Mouse (Mus musculus): ENCODE data around the gene Fam178b.

Gene Fam178b

GRCm38 (mm10) chr1:36524058-36524457, 158.9 kb downstream of the Fam178b start:
- no peak for DNase-seq (ENCODE audit: low spot score in 2 of 2)

- no peak for DNase-seq (ENCODE audit: low spot score in 2 of 2)
Observed at GRCm38 (mm10) chr1:36523332-36524013, 159.5 kb downstream of the Fam178b start.

- DNase-seq (ENCODE audit: low spot score in 2 of 2), result no peak
Observed at GRCm38 (mm10) chr1:36522210-36522609, 160.8 kb downstream of the Fam178b start.

GRCm38 (mm10) chr1:36519626-36520025, 163.4 kb downstream of the Fam178b start:
- DNase-seq (ENCODE audit: low spot score in 2 of 2), result no peak

- DNase-seq (ENCODE audit: low spot score in 2 of 2), result no peak
Observed at GRCm38 (mm10) chr1:36518259-36518658, 164.7 kb downstream of the Fam178b start.

GRCm38 (mm10) chr1:36513718-36514117, 169.3 kb downstream of the Fam178b start:
- DNase-seq (ENCODE audit: low spot score in 2 of 2), result no peak

- DNase-seq (ENCODE audit: low spot score in 2 of 2), result no peak
Observed at GRCm38 (mm10) chr1:36513310-36513709, 169.7 kb downstream of the Fam178b start.

GRCm38 (mm10) chr1:36512966-36513280, 170.1 kb downstream of the Fam178b start:
- DNase-seq (ENCODE audit: low spot score in 2 of 2), result no peak
